Mouse (Mus musculus) MEL (cell line): Measurements from ENCODE around the gene Dlx1. TPM values are rescaled to one million over a fixed set of nuclear protein-coding genes. Genes with fewer than 3 reads are reported as not detected.

Experiments used
- DNase-seq: peaks from one replicate; pipeline ENCODE4 v3.0.0; 2011; ENCODE audit warnings: low read depth, low spot score
- H3K27ac ChIP-seq: 2 replicates; pipeline ENCODE4 v1.5.1; 2012; ENCODE audit warnings: low read depth, mild to moderate bottlenecking, control low read depth, low read length, moderate library complexity; ENCODE audit not compliant: control insufficient read depth
- H3K27me3 ChIP-seq, 2 experiments: fragments of 150-350 bp in 1 of 2; sonication (generic) in 1 of 2; 2 replicates each; pipeline ENCODE4 v1.6.1; 2012; ENCODE audit warnings: low read length in 2 of 2, mild to moderate bottlenecking in 2 of 2, improper control_type of control experiment in 1 of 2, moderate library complexity in 1 of 2; ENCODE audit not compliant: insufficient read depth in 2 of 2, control insufficient read depth in 1 of 2
- H3K36me3 ChIP-seq, 2 experiments: 2 replicates each; pipeline ENCODE4 v1.6.1; 2012 to 2014; ENCODE audit warnings: low read length in 2 of 2, improper control_type of control experiment in 1 of 2, inconsistent platforms in 1 of 2, mild to moderate bottlenecking in 1 of 2; ENCODE audit not compliant: insufficient read depth in 2 of 2, control insufficient read depth in 1 of 2
- H3K4me1 ChIP-seq, 2 experiments: fragments of 150-350 bp in 1 of 2; sonication (generic) in 1 of 2; 2 replicates each; pipeline ENCODE4 v1.6.1; 2012; ENCODE audit warnings: low read length in 2 of 2, improper control_type of control experiment in 1 of 2, mild to moderate bottlenecking in 1 of 2; ENCODE audit not compliant: insufficient read depth in 2 of 2, control insufficient read depth in 1 of 2
- H3K4me3 ChIP-seq, 2 experiments: fragments of 150-350 bp in 1 of 2; sonication (generic) in 1 of 2; 2 replicates each; pipeline ENCODE4 v1.5.1; 2012; ENCODE audit warnings: low read depth in 2 of 2, low read length in 2 of 2, mild to moderate bottlenecking in 2 of 2, moderate library complexity in 2 of 2, control low read depth in 1 of 2, improper control_type of control experiment in 1 of 2; ENCODE audit not compliant: control insufficient read depth in 1 of 2, insufficient read depth in 1 of 2
- H3K79me2 ChIP-seq: 2 replicates; pipeline ENCODE4 v1.6.1; 2012; ENCODE audit warnings: mild to moderate bottlenecking, low read length, moderate library complexity; ENCODE audit not compliant: control insufficient read depth, poor library complexity, insufficient read depth
- H3K9ac ChIP-seq: 2 replicates; pipeline ENCODE4 v1.6.1; 2012; ENCODE audit warnings: low read depth, mild to moderate bottlenecking, control low read depth, low read length, moderate library complexity; ENCODE audit not compliant: control insufficient read depth, poor library complexity, severe bottlenecking
- H3K9me3 ChIP-seq: fragments of 150-350 bp; sonication (generic); replicated peaks from 2 replicates; pipeline ENCODE4 v1.6.1; 2012; ENCODE audit warnings: mild to moderate bottlenecking, low read length, improper control_type of control experiment, moderate library complexity; ENCODE audit not compliant: insufficient read depth
- BHLHE40 ChIP-seq: IDR thresholded peaks from 2 replicates; pipeline ENCODE4 v1.6.1; 2012; ENCODE audit warnings: low read depth, mild to moderate bottlenecking, inconsistent platforms, low read length, improper control_type of control experiment, borderline replicate concordance
- CHD1 ChIP-seq: IDR thresholded peaks from 2 replicates; pipeline ENCODE4 v1.6.1; 2012; ENCODE audit warnings: low read depth, mild to moderate bottlenecking, inconsistent platforms, low read length, improper control_type of control experiment
- CHD2 ChIP-seq: IDR thresholded peaks from 2 replicates; pipeline ENCODE4 v1.6.1; 2011; ENCODE audit warnings: low read length, improper control_type of control experiment
- ELF1 ChIP-seq: IDR thresholded peaks from 2 replicates; pipeline ENCODE4 v1.6.1; 2014; ENCODE audit warnings: low read depth, mild to moderate bottlenecking, inconsistent platforms, low read length, improper control_type of control experiment, moderate library complexity
- JUND ChIP-seq: IDR thresholded peaks from 2 replicates; pipeline ENCODE4 v1.6.1; 2011; ENCODE audit warnings: low read depth, mild to moderate bottlenecking, improper control_type of control experiment, low read length
- KAT2A ChIP-seq: conservative IDR thresholded peaks from 2 replicates; pipeline ENCODE4 v1.6.1; 2012; ENCODE audit warnings: low read depth, low read length, improper control_type of control experiment, inconsistent platforms
- MEF2A ChIP-seq: IDR thresholded peaks from 2 replicates; pipeline ENCODE4 v1.6.1; 2014; ENCODE audit warnings: low read depth, mild to moderate bottlenecking, inconsistent platforms, low read length, improper control_type of control experiment; ENCODE audit not compliant: poor library complexity, insufficient replicate concordance, severe bottlenecking; ENCODE audit errors: extremely low read depth
- MXI1 ChIP-seq: IDR thresholded peaks from 2 replicates; pipeline ENCODE4 v1.6.1; 2011; ENCODE audit warnings: mild to moderate bottlenecking, low read depth, low read length, improper control_type of control experiment
- MYB ChIP-seq: IDR thresholded peaks from 2 replicates; pipeline ENCODE4 v1.6.1; 2011; ENCODE audit warnings: mild to moderate bottlenecking, low read depth, low read length, improper control_type of control experiment
- MYC ChIP-seq: IDR thresholded peaks from 2 replicates; pipeline ENCODE4 v1.6.1; 2011; ENCODE audit warnings: low read depth, mild to moderate bottlenecking, low read length, improper control_type of control experiment, moderate library complexity
- NELFE ChIP-seq: IDR thresholded peaks from 2 replicates; pipeline ENCODE4 v1.6.1; 2011; ENCODE audit warnings: low read depth, low read length, improper control_type of control experiment
- NRF1 ChIP-seq: IDR thresholded peaks from 2 replicates; pipeline ENCODE4 v1.6.1; 2014; ENCODE audit warnings: low read depth, mild to moderate bottlenecking, inconsistent platforms, low read length, improper control_type of control experiment, moderate library complexity; ENCODE audit not compliant: poor library complexity, insufficient read depth, severe bottlenecking
- POLR2AphosphoS2 ChIP-seq: IDR thresholded peaks from 2 replicates; pipeline ENCODE4 v1.6.1; 2011; ENCODE audit warnings: low read length, improper control_type of control experiment
- RAD21 ChIP-seq: IDR thresholded peaks from 2 replicates; pipeline ENCODE4 v1.6.1; 2011; ENCODE audit warnings: mild to moderate bottlenecking, low read depth, low read length, improper control_type of control experiment
- RCOR1 ChIP-seq: IDR thresholded peaks from 2 replicates; pipeline ENCODE4 v1.6.1; 2012; ENCODE audit warnings: low read depth, mild to moderate bottlenecking, inconsistent platforms, low read length, improper control_type of control experiment
- SMC3 ChIP-seq: IDR thresholded peaks from 2 replicates; pipeline ENCODE4 v1.6.1; 2011; ENCODE audit warnings: low read depth, low read length, improper control_type of control experiment
- TAL1 ChIP-seq: IDR thresholded peaks from 2 replicates; pipeline ENCODE4 v1.6.1; 2012; ENCODE audit warnings: mild to moderate bottlenecking, inconsistent platforms, low read length, moderate library complexity, mixed read lengths
- UBTF ChIP-seq: IDR thresholded peaks from 2 replicates; pipeline ENCODE4 v1.6.1; 2012; ENCODE audit warnings: low read depth, mild to moderate bottlenecking, inconsistent platforms, low read length, improper control_type of control experiment, moderate library complexity, borderline replicate concordance; ENCODE audit not compliant: insufficient read depth
- ZKSCAN1 ChIP-seq: IDR thresholded peaks from 2 replicates; pipeline ENCODE4 v1.6.1; 2012; ENCODE audit warnings: low read depth, mild to moderate bottlenecking, inconsistent platforms, low read length, improper control_type of control experiment, moderate library complexity
- ZMIZ1 ChIP-seq: IDR thresholded peaks from 2 replicates; pipeline ENCODE4 v1.6.1; 2012; ENCODE audit warnings: low read depth, mild to moderate bottlenecking, inconsistent platforms, low read length, improper control_type of control experiment, moderate library complexity
- ZNF384 ChIP-seq: IDR thresholded peaks from 2 replicates; pipeline ENCODE4 v1.6.1; 2012; ENCODE audit warnings: low read depth, mild to moderate bottlenecking, inconsistent platforms, low read length, improper control_type of control experiment
- polyA plus RNA-seq, 2 experiments: library from polyadenylated mRNA; stranded (reverse) in 1 of 2; unstranded in 1 of 2; fragments of >175 nt in 1 of 2; fragments of >200 nt in 1 of 2; gene quantifications; 2 replicates each; pipeline versions ENCODE4 v1.2.1 to v1.2.4; 2012; ENCODE audit warnings: low replicate concordance in 2 of 2, low read depth in 1 of 2; ENCODE audit not compliant: insufficient read length in 2 of 2, insufficient read depth in 1 of 2, missing spikeins in 1 of 2
- total RNA-seq: library from RNA; depleted of rRNA; stranded (reverse); fragments of 300-350 nt; gene quantifications from 2 replicates; pipeline ENCODE4 v1.2.3, GENCODE M21; 2012

Dlx1 gene
- total and polyA plus RNA-seq, 3 experiments: 3.4 to 11.8 TPM; not detected in 1

DNA sequence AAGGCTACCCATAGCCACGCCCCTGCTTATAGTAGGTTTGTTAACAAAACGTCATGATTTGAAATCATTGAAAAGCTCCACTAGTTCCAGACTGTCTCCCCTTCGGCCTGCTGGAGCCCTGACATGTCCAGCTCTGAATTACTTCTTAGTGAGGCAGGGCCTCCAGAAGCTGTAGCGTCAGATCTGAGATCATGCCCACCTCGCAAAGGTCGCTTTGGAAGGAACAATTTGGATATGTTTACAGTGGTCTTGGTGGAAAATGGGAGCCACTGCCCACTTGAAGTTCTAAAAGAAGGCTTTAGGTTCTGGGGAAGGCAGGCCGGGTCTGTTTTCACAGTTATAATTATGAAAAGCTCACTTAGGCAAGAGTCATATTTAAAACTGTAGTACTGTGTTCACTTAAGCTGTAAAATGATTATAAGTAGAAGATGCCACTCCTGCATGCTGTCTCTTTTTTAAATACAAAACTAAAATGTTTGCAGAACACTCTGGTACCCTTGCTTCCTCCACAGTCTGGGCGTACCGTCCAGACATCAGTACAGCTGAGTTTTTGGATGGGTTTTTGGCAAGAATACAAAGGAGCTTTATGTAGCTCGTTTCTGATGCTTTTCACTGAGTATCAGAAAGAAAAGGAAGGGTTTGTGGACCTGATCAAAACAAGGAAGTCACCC is 44.7 kb upstream of the Dlx1 start:
- Histone ChIP-seq H3K27me3 (no peaks in the 10 kb centered on the region), H3K36me3 (peaks cover 0 to 6% of the 10 kb centered on the region in 2 experiments; a peak in 2 of 4 replicates), H3K4me3 (no peak overlapping the region), H3K79me2 (no peaks in the 10 kb centered on the region), H3K27ac (no peak overlapping the region), H3K9ac (no peak overlapping the region), H3K4me1 (peaks cover 0 to 7% of the 10 kb centered on the region in 2 experiments; a peak in 3 of 4 replicates), H3K9me3 (no peaks in the 10 kb centered on the region)
- TF ChIP-seq ELF1 (no peak), BHLHE40 (no peak), RCOR1 (no peak), CHD2 (no peak), JUND (no peak), TAL1 (no peak), SMC3 (no peak), MYC (no peak), RAD21 (no peak), MXI1 (no peak), ZNF384 (no peak), MYB (no peak), ZMIZ1 (no peak), NRF1 (no peak), ZKSCAN1 (no peak), NELFE (no peak), POLR2AphosphoS2 (no peak), KAT2A (no peak), MEF2A (no peak)
- no peak for DNase-seq

DNA sequence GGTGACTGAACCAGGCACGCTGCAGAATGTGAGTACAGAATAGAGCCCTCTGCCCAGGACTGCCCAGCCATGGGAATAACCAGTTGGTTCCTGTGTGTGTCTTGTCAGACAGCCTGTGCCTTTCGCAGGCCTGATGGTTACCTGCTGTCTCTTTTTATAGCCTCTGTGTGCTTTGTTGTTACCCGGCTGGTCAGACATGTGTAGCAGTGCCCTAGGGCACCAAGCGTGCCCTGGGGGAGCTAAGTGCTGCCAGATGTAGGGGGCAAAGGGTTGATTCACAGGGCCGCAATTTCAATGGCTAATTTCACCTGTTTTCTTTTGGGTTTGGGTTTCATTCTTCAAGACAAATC is 44.2 kb upstream of the Dlx1 start:
- H3K36me3 ChIP-seq: peaks cover 0 to 6% of the 10 kb centered on the region in 2 experiments; a peak in 2 of 4 replicates
- H3K9ac ChIP-seq: no peak overlapping the region
- TF ChIP-seq SMC3: no peak
- TF ChIP-seq CHD1: no peak
- TF ChIP-seq UBTF: no peak
- no peak for TF ChIP-seq NRF1
- TF ChIP-seq, all 39 proteins: peak for 0
- Histone ChIP-seq H3K27ac (no peak overlapping the region), H3K27me3 (no peaks in the 10 kb centered on the region), H3K9me3 (no peaks in the 10 kb centered on the region), H3K4me3 (no peak overlapping the region), H3K4me1 (peaks cover 0 to 7% of the 10 kb centered on the region in 2 experiments; a peak in 3 of 4 replicates), H3K79me2 (no peaks in the 10 kb centered on the region)
- no peak for DNase-seq
